Mouse (Mus musculus): ENCODE data around the gene Dhx15.

DNA sequence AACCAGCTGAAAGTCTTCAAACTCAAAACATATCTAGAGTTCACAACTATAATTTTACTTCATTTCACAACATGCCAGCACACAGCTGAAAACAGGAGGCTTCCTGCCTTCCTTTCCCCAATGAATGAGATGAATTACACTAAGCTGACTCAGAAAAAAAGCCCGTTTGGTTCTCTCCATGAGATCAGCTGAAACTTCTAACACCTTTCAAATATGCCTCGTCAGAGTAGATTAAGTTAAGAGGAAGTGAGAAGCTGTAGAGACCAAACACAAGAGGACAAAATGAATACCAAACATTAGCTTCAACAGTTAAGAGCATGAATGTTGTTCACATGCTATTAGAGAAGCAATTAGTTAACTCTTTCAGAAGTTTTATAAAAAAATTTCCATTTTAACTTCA, 21.8 kb downstream of the Dhx15 start:
- TF ChIP-seq CTCF (IDR thresholded peaks at IDR 0.05; ENCODE audit: low read depth) (no peak), EP300 (IDR thresholded peaks at IDR 0.05; ENCODE audit: low read depth) (no peak)

All from liver, embryonic 14.5 days (tissue).